Mouse (Mus musculus) lung, adult 2 months (tissue): ENCODE measurements around the gene Lbh.

Experiments
- CTCF ChIP-seq: fragments of 200-500 bp; IDR thresholded peaks from 2 replicates; pipeline ENCODE4 v1.5.1; 2011; ENCODE audit warnings: mild to moderate bottlenecking, low read length, control low read depth; ENCODE audit not compliant: insufficient read depth
- POLR2A ChIP-seq: fragments of 200-500 bp; IDR thresholded peaks from 2 replicates; pipeline ENCODE4 v1.6.1; 2011; ENCODE audit warnings: low read depth, mild to moderate bottlenecking, control low read depth, low read length, borderline replicate concordance; ENCODE audit errors: extremely low read depth

- TF ChIP-seq CTCF: no peak
- TF ChIP-seq POLR2A: no peak
Measured at GRCm38 (mm10) chr17:72926994-72927393, 8.9 kb downstream of the Lbh start.
